Mouse (Mus musculus) lung, embryonic 16.5 days (tissue): ENCODE data around the gene Scn4a. TPM values are rescaled to one million over a fixed set of nuclear protein-coding genes. Genes with fewer than 3 reads are reported as not detected.

Source experiments
- ATAC-seq: fragments of 200-750 bp; cut with Nextera tagmentation; 2 replicates; pipeline ENCODE4 v1.8.0; 2017; ENCODE audit warnings: low read depth, mild to moderate bottlenecking, moderate library complexity
- H3K27ac ChIP-seq: fragments of 300-500 bp; sonication (generic); 2 replicates; pipeline ENCODE4 v1.5.1; 2014; ENCODE audit warnings: mild to moderate bottlenecking, control low read depth, low read length
- H3K27me3 ChIP-seq: fragments of 300-500 bp; sonication (generic); 2 replicates; pipeline ENCODE4 v1.6.1; 2014; ENCODE audit warnings: low read depth, low read length, mixed read lengths; ENCODE audit not compliant: control insufficient read depth, insufficient read depth
- H3K36me3 ChIP-seq: fragments of 300-500 bp; sonication (generic); 2 replicates; pipeline ENCODE4 v1.6.1; 2014; ENCODE audit warnings: low read length; ENCODE audit not compliant: control insufficient read depth, insufficient read depth
- H3K4me1 ChIP-seq: fragments of 300-500 bp; sonication (generic); replicated peaks from 2 replicates; pipeline ENCODE4 v1.6.1; 2014; ENCODE audit warnings: low read length, mixed read lengths; ENCODE audit not compliant: control insufficient read depth, insufficient read depth
- H3K4me2 ChIP-seq: fragments of 300-500 bp; sonication (generic); 2 replicates; pipeline ENCODE4 v1.6.1; 2014; ENCODE audit warnings: low read depth, low read length, control low read depth
- H3K4me3 ChIP-seq: fragments of 300-500 bp; sonication (generic); 2 replicates; pipeline ENCODE4 v1.5.1; 2014; ENCODE audit warnings: mild to moderate bottlenecking, low read length, control low read depth
- H3K9ac ChIP-seq: fragments of 300-500 bp; sonication (generic); 2 replicates; pipeline ENCODE4 v1.6.1; 2014; ENCODE audit warnings: low read length, control low read depth
- H3K9me3 ChIP-seq: fragments of 300-500 bp; sonication (generic); 2 replicates; pipeline ENCODE4 v1.6.1; 2016; ENCODE audit warnings: low read length; ENCODE audit not compliant: control insufficient read depth
- WGBS: fragments of 180-500 bp; shearing (Covaris S2); extraction: QIAGEN DNeasy Blood & Tissue Kit; methylation state at CpG from one replicate; pipeline ENCODE4 v1.1.7; 2014; 5-methylcytosine and 5-hydroxymethylcytosine counted together
- polyA plus RNA-seq: library from polyadenylated mRNA; unstranded; fragments of >200 nt; fragmentation: Nextera tagmentation; extraction: Ambion mirVana; gene quantifications from 2 replicates; pipeline ENCODE4 v1.2.1, GENCODE M21; 2015

Scn4a gene
- polyA plus RNA-seq, 1 experiment from 2014 or later: 0.03 TPM

DNA sequence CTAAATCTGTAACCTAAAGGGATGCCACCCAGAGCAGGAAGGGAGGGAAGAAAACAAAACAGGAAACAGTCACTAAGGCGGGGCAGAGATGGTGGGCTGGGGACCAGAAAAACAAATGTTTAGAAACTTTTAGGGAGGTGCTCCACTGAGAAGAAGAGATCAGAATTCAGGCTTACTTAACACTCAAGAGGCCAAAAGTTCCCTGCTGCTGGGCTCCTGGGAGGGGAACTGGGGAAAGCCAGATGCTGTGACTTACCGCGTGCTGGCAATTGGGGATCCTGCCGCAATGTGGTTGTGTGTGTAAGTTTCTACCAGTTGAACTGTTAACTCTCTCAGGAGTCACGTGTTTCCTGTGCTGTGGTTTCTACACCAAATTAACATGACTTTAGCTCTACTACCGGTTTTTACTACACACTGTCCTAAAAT, 34.7 kb upstream of the Scn4a start, which contains the start of gene Icam2:
TSS of gene Icam2 (minus strand) at position 285 of the 426 bp plus-strand sequence.
- peaks cover 18% of the 10 kb centered on the region for H3K4me1 ChIP-seq
- ATAC-seq: no peak
- H3K36me3 ChIP-seq: no peaks in the 10 kb centered on the region
- no peaks in the 10 kb centered on the region for H3K9me3 ChIP-seq
- H3K9ac ChIP-seq: no peak within 1 kb of the TSS
- H3K27ac ChIP-seq: peak within 1 kb of the TSS; percentile 32
- H3K4me3 ChIP-seq: no peak within 1 kb of the TSS
- H3K27me3 ChIP-seq: no peaks in the 10 kb centered on the region
- no peak within 1 kb of the TSS for H3K4me2 ChIP-seq
- WGBS: 64% methylated on average over 6 of the region's 6 CpGs

DNA sequence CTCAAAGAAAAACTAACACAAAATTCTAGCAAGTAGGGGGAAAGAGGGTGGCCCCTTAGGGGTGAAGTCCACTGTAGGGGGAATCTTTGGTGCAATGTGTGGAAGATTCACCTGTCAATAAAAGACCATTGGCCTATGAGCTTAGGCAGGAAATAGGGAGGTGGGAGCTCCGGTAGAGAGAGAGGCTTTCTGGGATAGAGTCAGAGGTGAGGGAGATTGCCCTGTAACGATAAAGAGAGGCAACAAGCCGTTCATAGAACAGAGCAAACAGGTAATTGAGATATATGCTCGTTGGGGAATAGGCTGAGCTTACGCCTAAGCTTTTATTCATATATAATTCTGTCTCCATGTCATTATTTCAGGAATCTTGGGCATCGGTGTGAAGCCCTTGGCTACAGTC, 33.9 kb upstream of the Scn4a start:
- Histone ChIP-seq H3K4me2 (no peak overlapping the region), H3K9ac (no peak overlapping the region), H3K27ac (no peak overlapping the region; the same call in 1 of the 2 replicates), H3K9me3 (no peaks in the 10 kb centered on the region), H3K4me3 (no peak overlapping the region), H3K36me3 (no peaks in the 10 kb centered on the region), H3K27me3 (no peaks in the 10 kb centered on the region), H3K4me1 (peaks cover 18% of the 10 kb centered on the region)
- WGBS: 54% methylated on average over 6 of the region's 6 CpGs
- ATAC-seq: no peak

DNA sequence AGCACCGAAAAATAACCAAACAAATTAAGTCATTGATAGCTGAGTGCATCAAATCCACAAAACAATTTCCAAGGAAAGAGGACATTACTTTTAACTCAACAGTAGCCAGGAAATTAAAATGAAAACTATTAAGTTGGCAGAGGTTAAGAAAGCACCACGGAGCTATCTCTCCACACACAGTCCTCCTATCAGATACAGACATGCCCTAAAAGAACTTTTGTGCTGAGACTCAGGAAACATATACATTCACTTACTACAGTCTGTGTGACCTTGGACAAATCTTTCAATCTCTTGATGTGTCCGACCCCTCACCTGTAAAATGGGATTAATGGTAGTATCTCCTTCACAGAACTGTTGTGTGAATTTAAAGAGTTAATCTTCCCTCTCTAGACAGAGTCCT, 33.3 kb upstream of the Scn4a start:
- H3K4me2 ChIP-seq: no peak overlapping the region

DNA sequence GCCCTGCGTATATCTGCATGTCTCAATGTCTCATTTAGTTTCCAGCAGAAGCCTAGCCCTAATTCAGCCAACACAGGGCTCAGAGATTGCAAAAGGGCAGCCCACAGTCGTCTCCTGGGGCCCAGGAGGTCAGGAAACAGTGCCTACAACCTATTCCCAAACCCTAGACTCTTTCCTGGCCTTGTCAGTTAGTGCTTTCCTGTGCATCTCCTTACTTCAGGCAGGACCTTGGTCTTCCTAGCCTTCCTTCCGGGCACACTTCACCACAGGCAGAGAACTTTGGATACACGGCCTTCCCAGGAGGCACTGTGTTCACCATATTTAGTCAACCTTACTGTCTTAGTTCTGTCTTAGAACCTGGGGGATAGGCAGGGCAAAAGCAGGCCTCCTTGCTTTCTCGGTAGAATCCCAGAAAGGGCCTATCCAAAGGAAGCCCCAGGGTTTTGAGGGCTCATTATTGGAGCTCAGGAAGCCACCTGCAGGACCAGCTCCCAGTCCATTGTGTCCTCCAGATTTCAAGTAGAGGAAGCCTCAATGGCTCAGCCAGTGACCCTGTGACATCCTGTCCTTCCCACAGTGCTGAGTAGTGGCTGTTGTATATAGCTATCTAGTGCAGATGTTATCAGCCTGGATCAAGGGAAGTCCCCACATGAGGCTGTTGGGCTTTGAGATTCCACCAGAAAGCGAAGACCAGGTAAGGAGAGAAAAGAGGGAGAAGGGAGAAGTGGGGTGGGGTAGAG, 30.1 kb upstream of the Scn4a start:
- Histone ChIP-seq H3K27me3 (no peaks in the 10 kb centered on the region), H3K9me3 (no peaks in the 10 kb centered on the region), H3K9ac (no peak overlapping the region), H3K4me1 (peaks cover 9% of the 10 kb centered on the region), H3K36me3 (no peaks in the 10 kb centered on the region), H3K4me3 (no peak overlapping the region), H3K27ac (peak overlapping the region; percentile 88), H3K4me2 (0 out of 2 replicates have a peak overlapping the region, but pooled peaks have one; percentile 10)
- ATAC-seq: peak; percentile 26; the same call in 1 of the 2 replicates
- 68% methylated on average over 6 of the region's 6 CpGs for WGBS

More for the DNA sequence above, 33.3 kb upstream of the Scn4a start:
- no peak for ATAC-seq
- no peaks in the 10 kb centered on the region for H3K9me3 ChIP-seq
- no peak overlapping the region for H3K27ac ChIP-seq
- H3K36me3 ChIP-seq: no peaks in the 10 kb centered on the region
- H3K9ac ChIP-seq: no peak overlapping the region
- 79% methylated on average over 3 of the region's 3 CpGs for WGBS
- peaks cover 18% of the 10 kb centered on the region for H3K4me1 ChIP-seq
- no peaks in the 10 kb centered on the region for H3K27me3 ChIP-seq
- H3K4me3 ChIP-seq: no peak overlapping the region

DNA sequence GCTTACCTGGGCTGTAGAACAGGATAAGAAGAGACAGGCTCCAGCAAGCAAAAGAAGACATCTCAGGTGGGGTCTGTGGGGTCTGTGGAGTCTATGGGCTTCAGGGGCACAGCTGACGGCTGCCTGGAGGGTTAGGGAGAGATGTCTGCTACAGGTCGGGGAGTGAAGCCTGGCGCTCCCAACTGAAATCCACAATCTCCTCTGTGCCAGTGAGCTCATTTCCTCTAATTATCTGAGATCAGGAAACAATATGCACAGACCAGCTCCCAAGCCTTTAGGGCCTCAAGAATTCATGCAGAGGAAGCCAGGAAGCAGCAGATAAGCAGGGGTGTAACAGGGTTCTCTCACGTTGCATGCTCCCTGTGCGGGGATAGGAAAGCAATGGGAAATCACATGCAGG, 29.3 kb upstream of the Scn4a start:
- Histone ChIP-seq H3K27me3 (no peaks in the 10 kb centered on the region), H3K9me3 (no peaks in the 10 kb centered on the region), H3K4me2 (0 out of 2 replicates have a peak overlapping the region, but pooled peaks have one; percentile 9), H3K4me1 (peaks cover 5% of the 10 kb centered on the region; the same call in 1 of the 2 replicates), H3K36me3 (no peaks in the 10 kb centered on the region), H3K4me3 (peak overlapping the region; percentile 45), H3K27ac (peak overlapping the region; percentile 89), H3K9ac (peak overlapping the region; percentile 42)
- peak; percentile 88 for ATAC-seq
- WGBS: 63% methylated on average over 5 of the region's 5 CpGs

DNA sequence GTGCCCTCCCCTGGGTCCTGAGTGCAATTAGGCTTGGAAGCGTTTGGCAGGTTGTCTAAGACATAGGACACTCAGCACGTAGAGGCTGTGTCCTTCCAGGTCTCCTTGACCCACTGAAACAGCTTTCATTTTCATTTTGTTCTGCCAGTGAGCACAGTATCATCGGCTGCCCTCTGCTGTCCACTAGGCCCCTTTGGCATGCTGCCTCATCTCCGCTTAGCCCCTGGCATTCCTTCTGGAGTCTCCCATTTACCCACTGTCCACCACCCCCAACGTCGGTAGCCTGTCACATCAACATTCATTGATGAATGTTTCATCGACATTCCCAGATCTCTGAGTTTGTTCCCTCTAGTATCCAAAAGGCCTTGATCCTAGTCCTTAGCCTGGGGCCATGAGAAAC, 28.8 kb upstream of the Scn4a start:
- peak overlapping the region; percentile 42 for H3K9ac ChIP-seq
- 63% methylated on average over 7 of the region's 7 CpGs for WGBS

DNA sequence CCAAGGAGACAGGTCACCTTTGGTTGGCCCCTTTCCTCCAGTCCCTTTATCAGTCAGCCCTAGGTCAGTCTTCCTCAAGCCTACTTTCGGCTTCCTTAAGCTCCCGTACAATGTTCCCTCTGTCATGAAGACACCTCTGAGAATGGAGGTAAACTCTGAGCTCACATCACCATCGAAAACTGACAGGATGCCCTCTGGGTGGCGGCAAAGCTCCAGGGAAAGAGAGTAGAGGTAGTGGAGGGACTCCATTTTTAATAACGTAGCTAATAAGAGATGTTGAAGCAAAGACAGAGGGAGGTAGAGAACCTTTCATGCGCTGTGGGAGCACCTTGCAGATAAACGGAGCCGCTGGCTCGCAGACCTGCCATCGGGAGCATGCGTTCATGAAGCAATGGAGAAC, 27.9 kb upstream of the Scn4a start:
- no peaks in the 10 kb centered on the region for H3K36me3 ChIP-seq
- peaks cover 2% of the 10 kb centered on the region; the same call in 1 of the 2 replicates for H3K4me1 ChIP-seq
- ATAC-seq: no peak
- H3K9me3 ChIP-seq: no peaks in the 10 kb centered on the region
- peak overlapping the region; percentile 45 for H3K4me3 ChIP-seq
- no peak overlapping the region for H3K27ac ChIP-seq
- no peaks in the 10 kb centered on the region for H3K27me3 ChIP-seq
- 67% methylated on average over 11 of the region's 11 CpGs for WGBS
- H3K9ac ChIP-seq: peak overlapping the region; percentile 42; the same call in 1 of the 2 replicates
- peak overlapping the region; percentile 49 for H3K4me2 ChIP-seq

More for the DNA sequence above, 28.8 kb upstream of the Scn4a start:
- H3K9me3 ChIP-seq: no peaks in the 10 kb centered on the region
- no peaks in the 10 kb centered on the region for H3K36me3 ChIP-seq
- peak overlapping the region; percentile 9; the same call in 1 of the 2 replicates for H3K4me2 ChIP-seq
- H3K27ac ChIP-seq: peak overlapping the region; percentile 89
- peak overlapping the region; percentile 45 for H3K4me3 ChIP-seq
- peaks cover 2% of the 10 kb centered on the region; the same call in 1 of the 2 replicates for H3K4me1 ChIP-seq
- peak; percentile 48 for ATAC-seq
- H3K27me3 ChIP-seq: no peaks in the 10 kb centered on the region

DNA sequence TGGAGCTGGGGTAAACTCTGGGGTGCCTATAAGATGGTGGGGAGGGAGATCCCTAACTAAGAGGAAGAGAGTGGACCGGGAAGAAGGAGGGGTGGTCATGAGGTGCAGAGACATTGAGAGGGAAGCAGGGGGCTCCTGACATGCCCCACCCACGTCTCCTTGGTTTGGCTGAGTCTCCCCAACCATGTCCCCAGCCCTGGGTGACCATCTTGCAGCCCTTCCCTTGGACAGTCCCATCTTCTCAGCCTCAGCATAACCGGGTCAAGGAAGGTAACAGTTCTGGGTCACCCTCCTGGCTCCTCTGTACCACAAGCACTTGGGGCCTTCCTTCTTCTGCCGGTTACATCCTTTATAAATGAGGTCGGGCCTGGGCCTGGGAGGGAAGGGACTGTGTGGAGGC, 21.9 kb upstream of the Scn4a start:
- 69% methylated on average over 5 of the region's 5 CpGs for WGBS
- Histone ChIP-seq H3K9ac (no peak overlapping the region), H3K4me1 (peaks cover 11% of the 10 kb centered on the region), H3K27me3 (no peaks in the 10 kb centered on the region), H3K36me3 (no peaks in the 10 kb centered on the region), H3K4me2 (no peak overlapping the region), H3K27ac (peak overlapping the region; percentile 55), H3K9me3 (no peaks in the 10 kb centered on the region), H3K4me3 (no peak overlapping the region)
- 0 out of 2 replicates have a peak, but pooled peaks have one; percentile 23 for ATAC-seq

DNA sequence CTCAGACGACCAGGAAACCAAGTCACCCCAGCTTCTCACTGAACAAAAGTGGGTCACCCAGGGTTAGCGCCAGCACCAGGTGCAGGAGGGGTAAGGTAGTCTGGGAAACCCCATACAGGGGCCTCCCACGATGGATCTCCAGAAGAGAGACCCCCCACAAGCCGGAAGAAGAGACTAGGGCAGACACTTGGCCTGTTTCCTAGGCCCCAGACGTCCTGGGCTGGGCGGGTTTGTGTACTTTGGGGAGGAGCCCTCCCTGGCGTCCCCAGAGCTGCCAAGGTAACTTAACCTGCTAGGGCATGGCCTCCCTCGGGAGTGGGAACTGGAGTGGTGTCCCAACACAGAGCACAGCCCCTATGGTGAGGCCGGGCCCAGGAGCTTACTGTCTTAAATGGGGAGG, 21.5 kb upstream of the Scn4a start:
- Histone ChIP-seq H3K36me3 (no peaks in the 10 kb centered on the region), H3K4me2 (peak overlapping the region; percentile 4; the same call in 1 of the 2 replicates), H3K4me1 (peaks cover 11% of the 10 kb centered on the region), H3K9ac (0 out of 2 replicates have a peak overlapping the region, but pooled peaks have one; percentile 4), H3K9me3 (no peaks in the 10 kb centered on the region), H3K27ac (peak overlapping the region; percentile 55), H3K27me3 (no peaks in the 10 kb centered on the region), H3K4me3 (no peak overlapping the region)
- peak; percentile 90 for ATAC-seq
- 21% methylated on average over 9 of the region's 9 CpGs for WGBS
